Mouse (Mus musculus): ENCODE data around the gene Nsdhl. TPM values are rescaled to one million over a fixed set of nuclear protein-coding genes. Genes with fewer than 3 reads are reported as not detected.

The Nsdhl gene
- polyA plus RNA-seq, 1 experiment from 2014 or later: 41.2 TPM

DNA sequence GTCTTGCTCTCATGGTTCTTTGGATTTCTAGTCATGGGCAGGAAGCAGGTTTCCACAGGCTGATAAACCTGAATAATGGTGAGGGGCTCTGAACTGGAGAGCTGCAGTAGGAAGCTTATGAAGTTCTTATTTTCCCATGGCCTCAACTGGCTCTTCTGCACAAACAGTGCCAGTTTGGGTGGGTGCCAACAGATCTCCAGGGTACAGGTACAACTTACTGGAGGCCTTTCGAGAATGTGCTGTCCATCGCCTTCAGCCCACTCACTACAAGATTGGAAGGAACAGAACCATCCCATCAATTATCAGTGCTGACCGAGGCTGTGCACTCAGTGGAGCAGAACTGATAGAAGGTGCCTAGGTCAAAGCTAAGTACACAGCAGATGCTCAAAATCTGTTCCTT lies 70.1 kb downstream of the Nsdhl start:
- H3K4me3 ChIP-seq (replicated peaks; ENCODE audit: low read length): no peak overlapping the region
- no peak for ATAC-seq
- no peak overlapping the region for H3K27ac ChIP-seq (ENCODE audit: low read length)
- H3K4me1 ChIP-seq (replicated peaks; ENCODE audit: control insufficient read depth, insufficient read depth, low read length): peaks cover 4% of the 10 kb centered on the region; the same call in 1 of the 2 replicates
- H3K9me3 ChIP-seq (ENCODE audit: control insufficient read depth, low read length): no peaks in the 10 kb centered on the region
- H3K4me2 ChIP-seq (ENCODE audit: low read length): no peak overlapping the region
- no peaks in the 10 kb centered on the region for H3K27me3 ChIP-seq (replicated peaks; ENCODE audit: control insufficient read depth, insufficient read depth, low read length)
- WGBS: 94% methylated on average over 3 of the region's 3 CpGs
- H3K36me3 ChIP-seq (ENCODE audit: control insufficient read depth, insufficient read depth): no peaks in the 10 kb centered on the region
- no peak overlapping the region for H3K9ac ChIP-seq (replicated peaks; ENCODE audit: low read depth, low read length)

DNA sequence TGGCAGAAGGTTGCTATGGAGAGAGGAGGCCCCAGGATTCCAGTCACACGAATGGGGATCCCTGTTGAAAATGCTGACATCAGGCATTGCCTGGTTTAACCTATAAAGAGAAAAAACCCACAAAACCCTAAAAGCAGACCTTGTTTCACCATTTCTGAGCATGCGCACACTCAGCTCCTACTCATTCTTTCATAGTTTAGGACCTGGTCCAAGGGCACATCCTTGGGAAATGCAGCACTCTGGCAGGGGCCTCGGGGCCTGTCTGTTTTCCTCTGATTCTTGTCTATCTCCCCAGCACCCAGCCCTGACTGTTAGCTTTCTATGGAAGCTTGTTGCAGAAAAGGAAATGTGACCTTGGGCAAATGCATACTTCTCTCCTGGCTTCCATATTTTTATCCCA lies 72.2 kb downstream of the Nsdhl start:
- ATAC-seq: no peak
- 70% methylated on average over 3 of the region's 3 CpGs for WGBS
- Histone ChIP-seq H3K27me3 (replicated peaks; ENCODE audit: control insufficient read depth, insufficient read depth, low read length) (no peaks in the 10 kb centered on the region), H3K4me1 (replicated peaks; ENCODE audit: control insufficient read depth, insufficient read depth, low read length) (peaks cover 4% of the 10 kb centered on the region; the same call in 1 of the 2 replicates), H3K36me3 (ENCODE audit: control insufficient read depth, insufficient read depth) (no peaks in the 10 kb centered on the region), H3K4me2 (ENCODE audit: low read length) (no peak overlapping the region), H3K27ac (ENCODE audit: low read length) (no peak overlapping the region), H3K9me3 (ENCODE audit: control insufficient read depth, low read length) (no peaks in the 10 kb centered on the region), H3K9ac (replicated peaks; ENCODE audit: low read depth, low read length) (no peak overlapping the region), H3K4me3 (replicated peaks; ENCODE audit: low read length) (no peak overlapping the region)

DNA sequence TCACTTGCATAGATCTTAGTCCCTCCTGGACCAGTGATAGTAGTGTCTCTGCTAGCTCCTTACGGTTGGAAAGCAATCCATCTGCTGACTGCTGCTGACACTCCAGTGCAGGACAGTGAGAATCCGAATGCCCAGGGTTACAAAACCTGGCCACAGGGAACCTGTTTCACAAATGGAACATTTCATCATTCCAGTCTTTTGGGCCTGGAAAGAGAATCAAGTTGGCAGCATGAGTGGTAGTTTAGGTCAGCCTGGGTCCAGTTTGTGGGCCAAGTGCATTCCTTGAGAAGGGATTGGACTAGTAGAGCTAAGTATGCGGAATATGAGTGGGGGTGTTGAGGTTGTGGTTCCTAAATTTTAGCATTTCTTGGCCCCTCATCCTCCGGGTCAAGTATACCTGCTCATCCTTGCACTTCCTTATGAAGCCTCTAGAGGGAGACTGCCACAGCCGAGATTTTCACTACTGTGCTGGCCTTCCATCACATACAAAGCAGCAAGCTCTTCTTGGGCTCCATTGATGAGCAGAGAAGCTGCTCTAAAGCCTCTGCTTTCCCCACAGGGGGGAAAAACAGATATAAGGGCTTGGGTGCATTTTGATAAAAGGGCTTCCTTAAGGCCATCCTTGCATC lies 74.0 kb downstream of the Nsdhl start:
- Histone ChIP-seq H3K9me3 (ENCODE audit: control insufficient read depth, low read length) (no peaks in the 10 kb centered on the region), H3K4me1 (replicated peaks; ENCODE audit: control insufficient read depth, insufficient read depth, low read length) (peaks cover 2% of the 10 kb centered on the region; the same call in 1 of the 2 replicates), H3K9ac (replicated peaks; ENCODE audit: low read depth, low read length) (no peak overlapping the region), H3K27me3 (replicated peaks; ENCODE audit: control insufficient read depth, insufficient read depth, low read length) (no peaks in the 10 kb centered on the region), H3K4me2 (ENCODE audit: low read length) (no peak overlapping the region), H3K4me3 (replicated peaks; ENCODE audit: low read length) (no peak overlapping the region), H3K36me3 (ENCODE audit: control insufficient read depth, insufficient read depth) (no peaks in the 10 kb centered on the region), H3K27ac (ENCODE audit: low read length) (no peak overlapping the region)
- ATAC-seq: no peak
- 51% methylated on average over 5 of the region's 5 CpGs for WGBS

DNA sequence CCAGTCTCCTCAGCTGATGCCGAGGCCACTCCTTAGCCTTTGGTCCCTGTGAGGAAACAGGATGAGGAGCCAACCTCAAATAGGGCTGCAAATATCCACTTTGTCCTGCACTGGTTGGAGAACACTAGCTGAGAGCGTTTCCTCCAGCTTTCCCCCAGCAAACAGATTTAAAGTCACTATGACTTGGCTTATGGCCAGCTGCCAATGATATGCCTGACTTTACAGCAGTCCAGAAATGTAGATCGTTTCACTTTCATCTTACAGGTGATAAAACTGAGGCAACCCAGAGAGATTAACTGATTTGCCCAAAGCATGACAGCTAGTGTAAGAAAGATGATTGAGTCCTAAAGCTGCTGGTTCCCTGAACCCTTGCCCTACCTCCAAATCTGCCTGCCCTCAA lies 77.2 kb downstream of the Nsdhl start:
- Histone ChIP-seq H3K9me3 (ENCODE audit: control insufficient read depth, low read length) (no peaks in the 10 kb centered on the region), H3K4me3 (replicated peaks; ENCODE audit: low read length) (no peak overlapping the region), H3K9ac (replicated peaks; ENCODE audit: low read depth, low read length) (no peak overlapping the region), H3K36me3 (ENCODE audit: control insufficient read depth, insufficient read depth) (no peaks in the 10 kb centered on the region), H3K4me1 (replicated peaks; ENCODE audit: control insufficient read depth, insufficient read depth, low read length) (no peaks in the 10 kb centered on the region), H3K27me3 (replicated peaks; ENCODE audit: control insufficient read depth, insufficient read depth, low read length) (no peaks in the 10 kb centered on the region), H3K27ac (ENCODE audit: low read length) (no peak overlapping the region), H3K4me2 (ENCODE audit: low read length) (no peak overlapping the region)
- 73% methylated on average over 3 of the region's 3 CpGs for WGBS
- ATAC-seq: no peak

DNA sequence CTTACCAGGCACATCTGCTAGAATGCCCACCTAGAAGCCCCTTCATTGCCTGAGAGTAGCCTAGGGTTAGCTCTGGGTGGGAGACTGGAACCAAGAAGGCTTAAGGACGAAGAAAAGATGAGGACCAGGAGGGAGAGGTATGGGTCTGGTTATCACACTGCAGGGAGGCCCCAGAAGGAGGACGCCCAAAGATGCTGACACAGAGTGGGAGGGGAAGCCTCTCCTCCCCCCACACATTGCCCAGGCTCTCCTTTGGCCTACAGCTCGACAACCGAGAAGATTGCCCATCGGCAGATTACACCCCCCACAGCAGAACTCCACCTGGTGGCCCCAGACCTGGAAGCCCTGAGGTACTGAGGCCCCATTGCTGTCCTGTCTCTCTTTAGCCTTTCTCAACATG lies 84.8 kb downstream of the Nsdhl start:
- no peaks in the 10 kb centered on the region for H3K27me3 ChIP-seq (replicated peaks; ENCODE audit: control insufficient read depth, insufficient read depth, low read length)
- H3K27ac ChIP-seq (ENCODE audit: low read length): no peak overlapping the region
- no peak for ATAC-seq
- no peaks in the 10 kb centered on the region for H3K36me3 ChIP-seq (ENCODE audit: control insufficient read depth, insufficient read depth)
- H3K4me3 ChIP-seq (replicated peaks; ENCODE audit: low read length): no peak overlapping the region
- H3K4me1 ChIP-seq (replicated peaks; ENCODE audit: control insufficient read depth, insufficient read depth, low read length): no peaks in the 10 kb centered on the region
- H3K4me2 ChIP-seq (ENCODE audit: low read length): no peak overlapping the region
- 77% methylated on average over 5 of the region's 5 CpGs for WGBS
- H3K9me3 ChIP-seq (ENCODE audit: control insufficient read depth, low read length): no peaks in the 10 kb centered on the region
- no peak overlapping the region for H3K9ac ChIP-seq (replicated peaks; ENCODE audit: low read depth, low read length)

DNA sequence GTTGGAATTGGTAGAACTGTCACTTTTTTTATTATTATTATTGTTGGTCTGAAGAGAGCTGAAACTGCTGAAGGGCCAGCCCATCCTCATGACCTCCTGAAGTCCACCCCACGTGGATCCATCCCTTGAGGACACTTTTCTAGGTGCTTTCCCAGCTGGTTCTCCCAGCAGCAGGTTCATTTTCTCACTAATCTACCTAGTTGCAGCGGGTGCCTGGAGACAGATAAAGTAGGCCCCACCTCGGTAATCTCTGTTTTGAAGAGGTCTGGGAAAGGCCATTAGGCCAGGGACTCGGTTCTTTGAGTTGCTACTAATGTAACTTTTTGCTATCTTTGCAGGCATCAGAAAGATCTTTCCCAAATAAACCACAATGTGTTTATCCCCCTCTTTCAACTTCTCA lies 87.3 kb downstream of the Nsdhl start:
- Histone ChIP-seq H3K27me3 (replicated peaks; ENCODE audit: control insufficient read depth, insufficient read depth, low read length) (no peaks in the 10 kb centered on the region), H3K9me3 (ENCODE audit: control insufficient read depth, low read length) (no peaks in the 10 kb centered on the region), H3K36me3 (ENCODE audit: control insufficient read depth, insufficient read depth) (no peaks in the 10 kb centered on the region), H3K4me1 (replicated peaks; ENCODE audit: control insufficient read depth, insufficient read depth, low read length) (no peaks in the 10 kb centered on the region), H3K4me2 (ENCODE audit: low read length) (no peak overlapping the region), H3K4me3 (replicated peaks; ENCODE audit: low read length) (no peak overlapping the region), H3K27ac (ENCODE audit: low read length) (no peak overlapping the region), H3K9ac (replicated peaks; ENCODE audit: low read depth, low read length) (no peak overlapping the region)
- WGBS: 64% methylated on average over 4 of the region's 4 CpGs
- ATAC-seq: no peak

DNA sequence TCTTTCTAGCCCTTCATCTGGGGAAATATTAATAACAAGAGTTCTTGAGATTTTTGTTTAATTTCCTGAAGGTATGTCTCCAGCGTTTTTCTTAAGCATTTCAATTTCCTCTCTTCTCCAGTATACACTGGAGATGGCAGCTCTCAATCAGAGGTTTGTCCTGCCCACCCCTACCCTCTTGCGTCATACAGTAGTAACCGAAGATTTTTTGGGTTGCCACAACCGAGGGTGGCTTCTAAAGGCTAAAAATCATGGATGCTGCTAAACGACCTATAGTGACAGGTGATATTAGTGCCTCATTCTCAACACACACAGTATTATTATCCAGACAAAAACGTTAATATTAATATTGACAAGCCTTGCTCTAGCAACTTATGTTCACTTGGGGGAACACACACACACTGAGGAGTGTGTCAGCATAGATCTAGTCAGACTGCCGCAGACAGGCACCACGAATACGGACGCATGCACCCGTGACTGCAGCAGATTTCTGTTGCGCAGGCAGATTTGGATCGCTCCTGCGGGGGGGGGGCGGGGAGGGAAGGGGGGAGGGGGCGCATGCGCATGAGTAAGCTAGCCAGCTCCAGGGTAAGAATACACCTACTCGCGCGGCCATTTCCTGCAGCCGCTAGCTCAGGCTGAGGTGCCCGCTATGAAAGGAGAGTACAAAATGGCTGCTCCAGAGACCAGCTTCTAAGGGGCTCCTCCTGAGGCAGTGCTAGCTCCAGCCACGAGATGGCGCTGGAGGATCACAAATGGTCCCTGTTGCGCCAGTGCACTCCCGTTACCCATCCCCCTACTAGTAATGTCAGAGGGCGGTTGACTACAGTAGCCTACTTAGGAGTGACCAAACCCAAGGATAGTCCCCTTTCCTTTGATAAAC lies 89.5 kb downstream of the Nsdhl start:
- peak overlapping the region; percentile 41 for H3K4me3 ChIP-seq (replicated peaks; ENCODE audit: low read length)
- ATAC-seq: peak; percentile 99
- peak overlapping the region; percentile 50 for H3K9ac ChIP-seq (replicated peaks; ENCODE audit: low read depth, low read length)
- peak overlapping the region; percentile 58 for H3K4me2 ChIP-seq (ENCODE audit: low read length)
- H3K9me3 ChIP-seq (ENCODE audit: control insufficient read depth, low read length): no peaks in the 10 kb centered on the region
- no peaks in the 10 kb centered on the region for H3K36me3 ChIP-seq (ENCODE audit: control insufficient read depth, insufficient read depth)
- H3K27me3 ChIP-seq (replicated peaks; ENCODE audit: control insufficient read depth, insufficient read depth, low read length): no peaks in the 10 kb centered on the region
- 16% methylated on average over 24 of the region's 27 CpGs for WGBS
- H3K4me1 ChIP-seq (replicated peaks; ENCODE audit: control insufficient read depth, insufficient read depth, low read length): no peaks in the 10 kb centered on the region
- H3K27ac ChIP-seq (ENCODE audit: low read length): peak overlapping the region; percentile 82

MicroRNAs encoded within 50 kb of the gene (microRNA counts, 519-probe panel; counts per million panel counts)
- 1,617 counts per million, percentile 15 among the panel's probes with 10 or more counts for microRNA mmu-miR-2137

Small RNA genes within 50 kb of the gene (microRNA-seq; reads per million reads assigned to microRNA genes)
- 1.5 reads per million for gene Mir2137

Other genes starting within 250 kb of the Nsdhl start
- 1.4 and 2.5 TPM in 2 replicates for gene Gabrq, start 93.4 kb upstream of the Nsdhl start, polyA plus RNA-seq (2015; fragmentation: Nextera tagmentation; extraction: Ambion mirVana)
- gene Cetn2, start 146 bp upstream of the Nsdhl start, polyA plus RNA-seq (2015; fragmentation: Nextera tagmentation; extraction: Ambion mirVana): 73.5 and 78.3 TPM in 2 replicates
- 0.96 and 1.9 TPM in 2 replicates for gene Zfp185, start 68.8 kb downstream of the Nsdhl start, polyA plus RNA-seq (2015; fragmentation: Nextera tagmentation; extraction: Ambion mirVana)
- 0.22 TPM in 1 of 2 replicates, not detected in the other for gene Pnma5, start 118.5 kb downstream of the Nsdhl start, polyA plus RNA-seq (2015; fragmentation: Nextera tagmentation; extraction: Ambion mirVana)
- 2.5 and 3.0 TPM in 2 replicates for gene Pnma3, start 146.2 kb downstream of the Nsdhl start, polyA plus RNA-seq (2015; fragmentation: Nextera tagmentation; extraction: Ambion mirVana)
- gene Xlr4a, start 163.9 kb downstream of the Nsdhl start, polyA plus RNA-seq (2015; fragmentation: Nextera tagmentation; extraction: Ambion mirVana): 0.71 TPM in 1 of 2 replicates, not detected in the other
- 2.3 and 4.3 TPM in 2 replicates for gene Xlr3a, start 178.5 kb downstream of the Nsdhl start, polyA plus RNA-seq (2015; fragmentation: Nextera tagmentation; extraction: Ambion mirVana)
- 0.72 and 0.76 TPM in 2 replicates for gene Gm14685, start 198.5 kb downstream of the Nsdhl start, polyA plus RNA-seq (2015; fragmentation: Nextera tagmentation; extraction: Ambion mirVana)
- not detected in 2 replicates for gene Xlr5b, start 230.2 kb downstream of the Nsdhl start, polyA plus RNA-seq (2015; fragmentation: Nextera tagmentation; extraction: Ambion mirVana)
- 0.86 TPM in 1 of 2 replicates, not detected in the other for gene DXBay18, start 230.9 kb downstream of the Nsdhl start, polyA plus RNA-seq (2015; fragmentation: Nextera tagmentation; extraction: Ambion mirVana)

Data from forebrain, embryonic 16.5 days (tissue).